Mouse (Mus musculus) erythroblast, embryonic 14.5 days (primary cell): ENCODE measurements around the gene Gnpat. TPM values are rescaled to one million over a fixed set of nuclear protein-coding genes. Genes with fewer than 3 reads are reported as not detected.
A peak's percentile ranks its signal among the peaks of the same experiment; 100 is the strongest.

Experiments
- H3K27me3 ChIP-seq: 2 replicates; pipeline ENCODE4 v1.6.1; 2012; ENCODE audit warnings: inconsistent platforms; ENCODE audit not compliant: control insufficient read depth
- H3K36me3 ChIP-seq: 2 replicates; pipeline ENCODE4 v1.6.1; 2012; ENCODE audit warnings: mild to moderate bottlenecking, inconsistent platforms; ENCODE audit not compliant: control insufficient read depth
- H3K4me1 ChIP-seq: 2 replicates; pipeline ENCODE4 v1.6.1; 2012; ENCODE audit warnings: inconsistent platforms; ENCODE audit not compliant: control insufficient read depth
- H3K4me3 ChIP-seq: replicated peaks from 2 replicates; pipeline ENCODE3; 2012; ENCODE audit warnings: moderate library complexity, mild to moderate bottlenecking, inconsistent platforms
- H3K9me3 ChIP-seq: 2 replicates; pipeline ENCODE4 v1.6.1; 2012; ENCODE audit warnings: low read length, inconsistent platforms, mixed read lengths; ENCODE audit not compliant: control insufficient read depth
- GATA1 ChIP-seq: IDR thresholded peaks from 2 replicates; pipeline ENCODE4 v1.6.1; 2012; ENCODE audit warnings: low read length, inconsistent platforms, mixed read lengths
- TAL1 ChIP-seq: IDR thresholded peaks from 3 replicates; pipeline ENCODE4 v1.6.1; 2012; ENCODE audit warnings: low read length, inconsistent platforms, mixed read lengths
- polyA plus RNA-seq: library from polyadenylated mRNA; stranded (reverse); fragments of >175 nt; gene quantifications from 2 replicates; pipeline ENCODE4 v1.2.3, GENCODE M21; 2012

Gnpat gene
- polyA plus RNA-seq, 1 experiment: 6.1 TPM

- TF ChIP-seq TAL1: no peak
- no peak for TF ChIP-seq GATA1
- peaks cover 64% of the 10 kb centered on the region for H3K4me1 ChIP-seq
These were observed 387 bp downstream of the Gnpat start for GRCm38 (mm10) chr8:124863163-124863677.

DNA sequence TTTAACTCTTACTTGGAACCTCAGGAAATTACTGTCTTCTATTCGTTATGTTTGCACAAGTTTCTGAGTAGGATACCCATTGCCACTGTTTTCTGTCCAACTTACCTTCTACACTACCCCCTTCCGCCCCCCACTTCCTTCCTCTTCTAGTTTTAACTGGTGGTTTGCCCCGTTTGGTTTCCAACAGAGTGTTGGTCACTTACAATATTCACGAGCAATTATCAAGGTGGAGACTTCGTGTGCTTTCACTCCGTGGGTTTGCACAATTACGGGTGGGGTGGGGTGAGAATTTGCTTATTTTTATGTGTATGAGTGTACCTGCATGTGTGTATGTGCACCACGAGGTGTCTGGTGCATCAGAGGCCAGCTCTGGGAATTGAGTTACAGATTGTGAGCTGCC, 896 bp downstream of the Gnpat start:
- TF ChIP-seq GATA1: no peak
- Histone ChIP-seq H3K4me3 (peak overlapping the region; percentile 74), H3K27me3 (no peaks in the 10 kb centered on the region), H3K36me3 (peaks cover 43% of the 10 kb centered on the region), H3K4me1 (peaks cover 64% of the 10 kb centered on the region), H3K9me3 (no peaks in the 10 kb centered on the region)

More at GRCm38 (mm10) chr8:124863163-124863677, 387 bp downstream of the Gnpat start:
- H3K27me3 ChIP-seq: no peaks in the 10 kb centered on the region
- peaks cover 46% of the 10 kb centered on the region for H3K36me3 ChIP-seq
- H3K9me3 ChIP-seq: no peaks in the 10 kb centered on the region
- H3K4me3 ChIP-seq: peak overlapping the region; percentile 74

DNA sequence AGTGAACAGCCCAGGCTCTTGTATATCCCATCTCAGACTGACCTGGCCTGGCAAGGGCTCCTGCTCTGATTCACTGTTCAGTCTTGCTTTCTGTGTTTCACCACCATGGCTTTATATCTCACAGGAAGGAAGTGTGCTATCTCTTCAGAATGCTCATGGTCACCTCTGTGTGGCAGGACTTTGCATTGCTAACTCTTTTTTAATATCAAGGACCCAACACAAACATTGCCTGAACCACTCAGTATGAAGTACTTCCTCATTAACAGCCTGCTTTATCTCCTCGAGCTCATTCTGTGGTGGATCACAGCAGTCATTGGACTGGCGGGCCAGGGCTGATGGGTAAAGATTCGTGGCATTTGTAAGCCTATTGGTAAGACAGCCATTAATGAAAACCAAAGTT, 3.8 kb downstream of the Gnpat start:
- TF ChIP-seq GATA1 (no peak), TAL1 (no peak)
- Histone ChIP-seq H3K4me1 (peaks cover 52% of the 10 kb centered on the region), H3K36me3 (peaks cover 37% of the 10 kb centered on the region), H3K9me3 (no peaks in the 10 kb centered on the region), H3K27me3 (no peaks in the 10 kb centered on the region), H3K4me3 (no peak overlapping the region)

GRCm38 (mm10) chr8:124867126-124867525, 4.3 kb downstream of the Gnpat start:
- H3K27me3 ChIP-seq: no peaks in the 10 kb centered on the region
- no peak for TF ChIP-seq TAL1
- TF ChIP-seq GATA1: no peak
- peaks cover 42% of the 10 kb centered on the region for H3K36me3 ChIP-seq
- peaks cover 49% of the 10 kb centered on the region for H3K4me1 ChIP-seq
- H3K4me3 ChIP-seq: no peak overlapping the region
- no peaks in the 10 kb centered on the region for H3K9me3 ChIP-seq

GRCm38 (mm10) chr8:124869708-124870107, 6.9 kb downstream of the Gnpat start:
- peaks cover 67% of the 10 kb centered on the region for H3K36me3 ChIP-seq
- TF ChIP-seq GATA1 (no peak), TAL1 (no peak)
- no peak overlapping the region for H3K4me3 ChIP-seq
- peaks cover 32% of the 10 kb centered on the region for H3K4me1 ChIP-seq
- H3K9me3 ChIP-seq: no peaks in the 10 kb centered on the region
- H3K27me3 ChIP-seq: no peaks in the 10 kb centered on the region

- Histone ChIP-seq H3K9me3 (no peaks in the 10 kb centered on the region), H3K4me3 (no peak overlapping the region), H3K4me1 (peaks cover 16% of the 10 kb centered on the region), H3K36me3 (peaks cover 74% of the 10 kb centered on the region), H3K27me3 (no peaks in the 10 kb centered on the region)
- no peak for TF ChIP-seq GATA1
These were observed 8.6 kb downstream of the Gnpat start for GRCm38 (mm10) chr8:124871474-124871873.

DNA sequence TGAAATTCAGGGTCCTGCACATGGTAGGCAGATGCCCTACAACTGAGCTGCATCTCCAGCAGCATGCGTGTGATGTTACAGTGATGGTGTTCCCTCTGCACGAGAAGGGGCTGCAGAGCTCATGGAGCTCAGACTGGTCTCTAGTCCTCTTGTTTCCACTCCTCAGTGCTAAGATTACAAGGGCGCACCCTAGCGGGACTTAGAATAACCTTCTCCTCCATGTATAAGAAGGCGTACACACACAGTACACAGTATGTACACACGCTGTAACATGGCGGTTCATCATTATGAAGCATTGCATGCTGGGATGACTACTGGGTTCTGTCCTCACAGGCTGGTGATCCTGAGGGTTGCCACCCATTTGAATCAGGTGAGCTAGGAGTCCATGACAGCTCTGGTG, 9.2 kb downstream of the Gnpat start:
- Histone ChIP-seq H3K4me3 (no peak overlapping the region), H3K4me1 (peaks cover 10% of the 10 kb centered on the region), H3K36me3 (peaks cover 80% of the 10 kb centered on the region), H3K9me3 (no peaks in the 10 kb centered on the region), H3K27me3 (no peaks in the 10 kb centered on the region)
- TF ChIP-seq GATA1: no peak
- TF ChIP-seq TAL1: no peak

DNA sequence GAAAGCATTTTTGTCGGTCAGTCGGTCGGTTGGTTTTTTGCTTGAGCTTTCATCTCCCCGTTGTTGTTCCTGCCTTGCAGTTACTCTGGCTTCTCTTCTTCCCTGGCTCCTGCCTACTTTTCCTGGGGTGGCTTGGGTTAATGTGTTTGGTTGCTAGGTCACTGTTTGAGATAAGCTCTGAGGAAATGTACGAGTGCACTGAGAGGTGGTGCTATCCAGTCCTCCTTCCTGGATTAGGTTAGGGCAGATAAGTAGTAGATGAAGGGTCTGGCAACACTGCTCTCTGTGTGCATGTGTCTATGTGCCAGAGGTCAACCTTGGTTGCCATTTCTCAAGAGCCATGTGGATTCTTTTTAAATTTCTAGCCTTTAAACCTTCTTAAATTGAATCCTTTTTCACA, 9.9 kb downstream of the Gnpat start:
- TF ChIP-seq TAL1: no peak
- TF ChIP-seq GATA1: no peak
- H3K36me3 ChIP-seq: peaks cover 80% of the 10 kb centered on the region

DNA sequence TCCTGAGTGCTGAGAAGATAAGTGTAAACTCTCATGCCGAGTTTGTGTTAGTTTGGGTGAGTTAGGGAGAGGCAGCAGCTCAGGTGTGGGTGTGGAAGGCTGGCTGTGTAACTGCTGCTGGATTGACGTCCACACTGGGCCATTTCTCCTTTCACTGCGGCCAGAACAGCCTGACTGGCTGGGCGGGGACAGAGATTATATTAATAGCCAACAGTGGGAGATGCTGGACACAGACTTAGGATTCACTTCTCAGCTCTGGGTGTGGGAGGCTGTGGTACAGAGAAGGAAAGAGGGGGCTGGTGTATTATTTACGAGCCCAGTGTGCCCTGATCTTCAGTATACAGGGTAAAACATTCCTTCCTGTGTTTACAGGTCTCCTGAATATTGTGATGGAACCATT, 15.3 kb downstream of the Gnpat start:
- H3K36me3 ChIP-seq: peaks cover 97% of the 10 kb centered on the region
- no peak overlapping the region for H3K4me3 ChIP-seq
- H3K27me3 ChIP-seq: no peaks in the 10 kb centered on the region
- peaks cover 9% of the 10 kb centered on the region; the same call in 1 of the 2 replicates for H3K4me1 ChIP-seq
- H3K9me3 ChIP-seq: no peaks in the 10 kb centered on the region
- TF ChIP-seq TAL1: no peak
- TF ChIP-seq GATA1: no peak

More for the DNA sequence above, 9.9 kb downstream of the Gnpat start:
- no peaks in the 10 kb centered on the region for H3K9me3 ChIP-seq
- H3K27me3 ChIP-seq: no peaks in the 10 kb centered on the region
- peaks cover 5% of the 10 kb centered on the region; the same call in 1 of the 2 replicates for H3K4me1 ChIP-seq
- H3K4me3 ChIP-seq: no peak overlapping the region

DNA sequence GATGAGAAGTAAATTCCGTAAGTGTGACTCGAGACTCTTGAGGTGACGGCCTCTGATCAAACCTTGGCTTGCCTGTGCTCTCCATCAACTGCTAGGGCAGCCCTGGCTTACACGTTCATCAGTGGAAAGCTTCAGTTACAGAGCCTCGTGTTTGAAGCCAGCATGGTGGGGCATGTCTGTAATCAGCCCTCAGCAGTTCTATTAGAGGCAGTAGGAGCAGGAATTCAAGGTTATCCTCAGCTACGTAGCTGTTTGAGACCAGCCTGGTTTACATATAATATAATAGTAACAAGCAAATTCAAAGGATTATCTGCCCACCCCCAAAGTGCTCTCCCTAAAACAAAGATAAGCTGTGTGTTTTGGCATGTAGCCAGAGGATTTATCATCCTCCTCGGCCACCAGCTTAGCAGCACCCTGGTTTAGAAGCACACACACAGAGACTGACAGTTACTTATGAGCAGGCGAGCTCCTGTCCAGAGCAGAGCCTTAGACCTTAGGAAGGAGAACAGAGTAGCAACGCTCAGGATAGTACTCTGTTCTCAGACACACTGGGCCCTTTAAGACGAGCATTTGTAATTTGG, 16.2 kb downstream of the Gnpat start:
- H3K36me3 ChIP-seq: peaks cover 97% of the 10 kb centered on the region
- H3K27me3 ChIP-seq: no peaks in the 10 kb centered on the region

More for the DNA sequence above, 16.2 kb downstream of the Gnpat start:
- Histone ChIP-seq H3K9me3 (no peaks in the 10 kb centered on the region), H3K4me3 (no peak overlapping the region), H3K4me1 (peaks cover 9% of the 10 kb centered on the region; the same call in 1 of the 2 replicates)
- TF ChIP-seq TAL1 (no peak), GATA1 (no peak)
